Mouse (Mus musculus): ENCODE measurements around the gene Rlf. TPM values are rescaled to one million over a fixed set of nuclear protein-coding genes. Genes with fewer than 3 reads are reported as not detected.

Rlf gene
- polyA plus RNA-seq, 1 experiment from 2014 or later = 23.9 TPM

- no peak overlapping the region for H3K9ac ChIP-seq (ENCODE audit: low read depth, low read length)
- ATAC-seq = no peak
- 81% methylated on average over 1 of the region's 1 CpGs for WGBS
- H3K4me3 ChIP-seq (ENCODE audit: low read length) = no peak overlapping the region
- no peak overlapping the region for H3K27ac ChIP-seq (ENCODE audit: low read depth, low read length)
- no peaks in the 10 kb centered on the region for H3K4me1 ChIP-seq (ENCODE audit: control insufficient read depth, insufficient read depth, low read depth, low read length)
- no peaks in the 10 kb centered on the region for H3K9me3 ChIP-seq (ENCODE audit: control insufficient read depth, low read length)
- no peak overlapping the region for H3K4me2 ChIP-seq (ENCODE audit: low read length)
- no peaks in the 10 kb centered on the region for H3K36me3 ChIP-seq (ENCODE audit: control insufficient read depth, insufficient read depth, low read length)
- H3K27me3 ChIP-seq (replicated peaks; ENCODE audit: control insufficient read depth, insufficient read depth, low read length) = peaks cover 2% of the 10 kb centered on the region; the same call in 1 of the 2 replicates
These were observed 8.3 kb upstream of the Rlf start for GRCm38 (mm10) chr4:121223136-121223535.

DNA sequence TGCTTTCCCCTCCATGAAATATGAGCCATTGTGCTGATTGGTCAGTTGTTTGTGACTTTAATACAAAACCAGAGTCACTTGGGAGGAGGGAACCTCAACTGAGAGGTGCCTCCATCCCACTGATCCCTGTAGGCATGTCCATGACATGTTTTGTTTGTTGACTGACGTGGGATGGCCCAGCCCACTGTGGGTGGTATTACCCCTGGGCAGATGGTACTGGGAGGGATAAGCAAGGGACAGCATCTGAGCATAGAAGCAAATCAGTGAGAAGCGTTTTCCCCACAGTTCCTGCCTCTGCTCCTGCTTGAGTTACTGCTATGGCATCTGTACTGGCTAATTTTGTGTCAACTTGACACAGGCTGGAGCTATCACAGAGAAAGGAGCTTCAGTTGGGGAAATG lies 1.3 kb upstream of the Rlf start:
- H3K4me1 ChIP-seq (ENCODE audit: control insufficient read depth, insufficient read depth, low read depth, low read length) = peaks cover 17% of the 10 kb centered on the region
- no peak overlapping the region for H3K27ac ChIP-seq (ENCODE audit: low read depth, low read length)
- no peak overlapping the region for H3K4me3 ChIP-seq (ENCODE audit: low read length)
- H3K9ac ChIP-seq (ENCODE audit: low read depth, low read length) = no peak overlapping the region
- WGBS = 67% methylated on average over 2 of the region's 2 CpGs
- H3K36me3 ChIP-seq (ENCODE audit: control insufficient read depth, insufficient read depth, low read length) = no peaks in the 10 kb centered on the region
- no peaks in the 10 kb centered on the region for H3K9me3 ChIP-seq (ENCODE audit: control insufficient read depth, low read length)
- H3K27me3 ChIP-seq (replicated peaks; ENCODE audit: control insufficient read depth, insufficient read depth, low read length) = peaks cover 2% of the 10 kb centered on the region
- no peak for ATAC-seq
- no peak overlapping the region for H3K4me2 ChIP-seq (ENCODE audit: low read length)

- Histone ChIP-seq H3K9ac (ENCODE audit: low read depth, low read length) (peak overlapping the region; percentile 76), H3K4me2 (ENCODE audit: low read length) (peak overlapping the region; percentile 62), H3K27me3 (replicated peaks; ENCODE audit: control insufficient read depth, insufficient read depth, low read length) (peaks cover 2% of the 10 kb centered on the region), H3K4me1 (ENCODE audit: control insufficient read depth, insufficient read depth, low read depth, low read length) (peaks cover 17% of the 10 kb centered on the region), H3K36me3 (ENCODE audit: control insufficient read depth, insufficient read depth, low read length) (no peaks in the 10 kb centered on the region), H3K4me3 (ENCODE audit: low read length) (peak overlapping the region; percentile 82), H3K9me3 (ENCODE audit: control insufficient read depth, low read length) (no peaks in the 10 kb centered on the region), H3K27ac (ENCODE audit: low read depth, low read length) (peak overlapping the region; percentile 83)
- peak; percentile 24 for ATAC-seq
- WGBS = 28% methylated on average over 5 of the region's 5 CpGs
These were observed 605 bp upstream of the Rlf start for GRCm38 (mm10) chr4:121215489-121215888.

- peak overlapping the region; percentile 82 for H3K4me3 ChIP-seq (ENCODE audit: low read length)
- WGBS = 2% methylated on average over 28 of the region's 36 CpGs
- no peaks in the 10 kb centered on the region for H3K36me3 ChIP-seq (ENCODE audit: control insufficient read depth, insufficient read depth, low read length)
- H3K4me1 ChIP-seq (ENCODE audit: control insufficient read depth, insufficient read depth, low read depth, low read length) = peaks cover 17% of the 10 kb centered on the region
- peak overlapping the region; percentile 91 for H3K27ac ChIP-seq (ENCODE audit: low read depth, low read length)
- H3K27me3 ChIP-seq (replicated peaks; ENCODE audit: control insufficient read depth, insufficient read depth, low read length) = peaks cover 2% of the 10 kb centered on the region
- H3K9me3 ChIP-seq (ENCODE audit: control insufficient read depth, low read length) = no peaks in the 10 kb centered on the region
- H3K4me2 ChIP-seq (ENCODE audit: low read length) = peak overlapping the region; percentile 70
- H3K9ac ChIP-seq (ENCODE audit: low read depth, low read length) = peak overlapping the region; percentile 94
- peak; percentile 79 for ATAC-seq
These were observed 720 bp downstream of the Rlf start for GRCm38 (mm10) chr4:121213936-121214792.

GRCm38 (mm10) chr4:121208911-121209310 lies 6.0 kb downstream of the Rlf start:
- no peak overlapping the region for H3K9ac ChIP-seq (ENCODE audit: low read depth, low read length)
- WGBS = 92% methylated on average over 4 of the region's 4 CpGs
- H3K4me1 ChIP-seq (ENCODE audit: control insufficient read depth, insufficient read depth, low read depth, low read length) = peaks cover 13% of the 10 kb centered on the region
- no peaks in the 10 kb centered on the region for H3K27me3 ChIP-seq (replicated peaks; ENCODE audit: control insufficient read depth, insufficient read depth, low read length)
- no peak overlapping the region for H3K4me2 ChIP-seq (ENCODE audit: low read length)
- H3K9me3 ChIP-seq (ENCODE audit: control insufficient read depth, low read length) = no peaks in the 10 kb centered on the region
- ATAC-seq = no peak
- H3K36me3 ChIP-seq (ENCODE audit: control insufficient read depth, insufficient read depth, low read length) = no peaks in the 10 kb centered on the region
- no peak overlapping the region for H3K4me3 ChIP-seq (ENCODE audit: low read length)
- H3K27ac ChIP-seq (ENCODE audit: low read depth, low read length) = no peak overlapping the region

- no peaks in the 10 kb centered on the region for H3K27me3 ChIP-seq (replicated peaks; ENCODE audit: control insufficient read depth, insufficient read depth, low read length)
- no peak overlapping the region for H3K27ac ChIP-seq (ENCODE audit: low read depth, low read length)
- 86% methylated on average over 4 of the region's 4 CpGs for WGBS
- no peak overlapping the region for H3K9ac ChIP-seq (ENCODE audit: low read depth, low read length)
- ATAC-seq = no peak
- H3K4me3 ChIP-seq (ENCODE audit: low read length) = no peak overlapping the region
- no peaks in the 10 kb centered on the region for H3K9me3 ChIP-seq (ENCODE audit: control insufficient read depth, low read length)
- H3K4me2 ChIP-seq (ENCODE audit: low read length) = no peak overlapping the region
- H3K4me1 ChIP-seq (ENCODE audit: control insufficient read depth, insufficient read depth, low read depth, low read length) = no peaks in the 10 kb centered on the region
- no peaks in the 10 kb centered on the region for H3K36me3 ChIP-seq (ENCODE audit: control insufficient read depth, insufficient read depth, low read length)
These were observed 17.0 kb downstream of the Rlf start for GRCm38 (mm10) chr4:121197856-121198255.

GRCm38 (mm10) chr4:121196995-121197394 lies 17.9 kb downstream of the Rlf start:
- no peak overlapping the region for H3K4me3 ChIP-seq (ENCODE audit: low read length)
- H3K9me3 ChIP-seq (ENCODE audit: control insufficient read depth, low read length) = no peaks in the 10 kb centered on the region
- H3K27me3 ChIP-seq (replicated peaks; ENCODE audit: control insufficient read depth, insufficient read depth, low read length) = no peaks in the 10 kb centered on the region
- H3K27ac ChIP-seq (ENCODE audit: low read depth, low read length) = no peak overlapping the region
- 95% methylated on average over 4 of the region's 4 CpGs for WGBS
- ATAC-seq = no peak
- H3K4me1 ChIP-seq (ENCODE audit: control insufficient read depth, insufficient read depth, low read depth, low read length) = no peaks in the 10 kb centered on the region
- no peaks in the 10 kb centered on the region for H3K36me3 ChIP-seq (ENCODE audit: control insufficient read depth, insufficient read depth, low read length)
- no peak overlapping the region for H3K4me2 ChIP-seq (ENCODE audit: low read length)
- no peak overlapping the region for H3K9ac ChIP-seq (ENCODE audit: low read depth, low read length)

GRCm38 (mm10) chr4:121196205-121196604 lies 18.7 kb downstream of the Rlf start:
- WGBS = 98% methylated on average over 2 of the region's 2 CpGs
- Histone ChIP-seq H3K27me3 (replicated peaks; ENCODE audit: control insufficient read depth, insufficient read depth, low read length) (no peaks in the 10 kb centered on the region), H3K4me2 (ENCODE audit: low read length) (no peak overlapping the region), H3K36me3 (ENCODE audit: control insufficient read depth, insufficient read depth, low read length) (no peaks in the 10 kb centered on the region), H3K9me3 (ENCODE audit: control insufficient read depth, low read length) (no peaks in the 10 kb centered on the region), H3K4me3 (ENCODE audit: low read length) (no peak overlapping the region), H3K4me1 (ENCODE audit: control insufficient read depth, insufficient read depth, low read depth, low read length) (no peaks in the 10 kb centered on the region), H3K27ac (ENCODE audit: low read depth, low read length) (no peak overlapping the region), H3K9ac (ENCODE audit: low read depth, low read length) (no peak overlapping the region)
- no peak for ATAC-seq

DNA sequence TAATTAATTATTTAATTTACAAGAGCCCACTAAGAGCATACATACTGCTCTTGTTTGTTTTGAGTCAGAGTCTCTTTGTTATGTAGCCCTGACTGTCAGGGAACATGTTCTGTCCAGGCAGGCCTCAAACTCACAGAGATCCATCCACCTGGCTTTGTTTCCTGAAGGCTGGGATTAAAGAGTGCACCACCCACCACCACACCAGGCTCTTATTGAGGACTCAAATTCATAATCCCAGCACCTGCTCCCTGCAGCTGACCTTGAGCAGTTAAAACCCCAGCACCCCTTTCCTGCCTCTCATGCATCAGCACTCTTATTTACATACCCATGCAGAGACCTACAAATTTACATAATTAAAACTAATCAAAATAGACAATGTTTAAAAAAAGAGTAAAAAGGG lies 20.1 kb downstream of the Rlf start:
- Histone ChIP-seq H3K27me3 (replicated peaks; ENCODE audit: control insufficient read depth, insufficient read depth, low read length) (no peaks in the 10 kb centered on the region), H3K9me3 (ENCODE audit: control insufficient read depth, low read length) (no peaks in the 10 kb centered on the region), H3K4me3 (ENCODE audit: low read length) (no peak overlapping the region), H3K4me2 (ENCODE audit: low read length) (no peak overlapping the region), H3K27ac (ENCODE audit: low read depth, low read length) (no peak overlapping the region), H3K4me1 (ENCODE audit: control insufficient read depth, insufficient read depth, low read depth, low read length) (no peaks in the 10 kb centered on the region), H3K36me3 (ENCODE audit: control insufficient read depth, insufficient read depth, low read length) (no peaks in the 10 kb centered on the region), H3K9ac (ENCODE audit: low read depth, low read length) (no peak overlapping the region)
- ATAC-seq = no peak
